Mouse (Mus musculus) spleen, postnatal 0 days (tissue): ENCODE measurements around the gene Arrdc4. TPM values are rescaled to one million over a fixed set of nuclear protein-coding genes. Genes with fewer than 3 reads are reported as not detected.

Experiments
- polyA plus RNA-seq: library from polyadenylated mRNA; unstranded; fragments of >200 nt; fragmentation: Nextera tagmentation; extraction: Ambion mirVana; gene quantifications from 2 replicates; pipeline ENCODE4 v1.2.1, GENCODE M21; 2015

Gene Arrdc4
- 11.4 and 14.7 TPM in 2 replicates for polyA plus RNA-seq

DNA sequence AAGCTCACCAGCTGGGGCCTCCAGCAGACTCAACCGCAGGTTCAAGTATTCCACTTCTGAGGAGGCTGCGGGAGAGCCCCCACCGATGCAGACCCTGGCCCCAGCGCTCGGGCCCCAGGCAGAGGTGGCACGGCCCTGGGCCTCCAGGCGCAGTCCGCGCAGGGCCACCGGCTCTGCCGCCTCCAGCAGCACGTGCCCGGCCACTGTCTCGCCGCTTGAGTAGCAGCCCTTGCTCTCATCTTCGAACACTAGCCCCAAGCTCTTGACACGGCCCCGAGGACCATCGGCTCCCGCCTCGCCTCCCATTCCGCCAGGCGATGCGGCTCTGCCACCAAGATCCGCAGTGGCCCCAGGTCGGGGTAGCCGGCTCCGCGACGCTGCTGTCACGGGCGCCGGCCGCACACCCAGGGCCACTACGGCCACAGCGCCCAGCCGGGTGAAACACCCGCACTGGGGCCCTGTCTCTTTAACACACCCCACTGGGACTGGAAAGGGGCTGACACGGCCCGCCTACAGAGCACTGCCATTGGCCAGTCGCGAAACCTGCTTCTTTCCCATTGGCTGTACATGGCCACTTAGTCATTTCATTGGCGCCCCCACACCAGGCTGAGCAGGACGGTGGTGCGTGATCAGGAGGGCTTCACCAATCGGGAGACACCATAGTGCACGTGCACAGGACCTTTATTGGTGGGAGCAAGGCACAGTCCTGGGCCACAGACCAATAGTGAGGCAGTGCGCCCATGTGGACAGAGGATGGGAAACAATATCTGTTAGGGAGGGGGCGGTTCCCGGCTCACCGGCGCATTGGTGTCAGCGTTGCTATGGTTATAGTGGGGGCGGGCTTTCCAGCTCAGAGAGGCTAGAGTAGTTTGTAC, at the start of gene Arrdc4:
Arrdc4 (minus strand) TSS at position 481 of the 875 bp plus-strand sequence.

